Mouse (Mus musculus): Measurements from ENCODE around the gene Arih1. TPM values are rescaled to one million over a fixed set of nuclear protein-coding genes. Genes with fewer than 3 reads are reported as not detected.

Gene Arih1
- 3.4 and 4.1 TPM in 2 replicates for polyA plus RNA-seq (2015; fragmentation: Nextera tagmentation; extraction: Ambion mirVana)

- peak within 1 kb of the TSS; percentile 100 for H3K27ac ChIP-seq (ENCODE audit: low read depth)
- no peaks in the 10 kb centered on the region for H3K27me3 ChIP-seq (ENCODE audit: insufficient read depth, low read length)
- H3K9me3 ChIP-seq (ENCODE audit: low read length) = no peaks in the 10 kb centered on the region
- TF ChIP-seq CTCF (IDR thresholded peaks at IDR 0.05; ENCODE audit: low read depth) = 0 out of 2 replicates have a peak, but pooled peaks have one; percentile 9
- peak; percentile 65; the same call in 1 of the 2 replicates for TF ChIP-seq EP300 (IDR thresholded peaks at IDR 0.05; ENCODE audit: low read depth)
- H3K4me3 ChIP-seq (ENCODE audit: low read depth, low read length) = peak within 1 kb of the TSS; percentile 97
- no peaks in the 10 kb centered on the region for H3K36me3 ChIP-seq (replicated peaks; ENCODE audit: insufficient read depth, low read length)
- whole genome bisulfite sequencing (ENCODE audit: insufficient replicate concordance) = under 1% methylated on average over 52 of the region's 56 CpGs
- peak; percentile 99 for DNase-seq
- peak; percentile 92 for ATAC-seq
- H3K4me1 ChIP-seq (ENCODE audit: insufficient read depth) = peaks cover 20% of the 10 kb centered on the region
- peak within 1 kb of the TSS; percentile 96 for H3K4me2 ChIP-seq (ENCODE audit: low read depth, low read length)
- H3K9ac ChIP-seq (replicated peaks) = peak within 1 kb of the TSS; percentile 99
Measured at GRCm38 (mm10) chr9:59486549-59487065, at the start of gene Arih1. TSS of gene Arih1 (minus strand) at chr9:59486618.

GRCm38 (mm10) chr9:59533889-59534288 is 47.5 kb upstream of the Arih1 start:
- 56% methylated on average over 4 of the region's 4 CpGs for WGBS (ENCODE audit: insufficient replicate concordance)

GRCm38 (mm10) chr9:59533422-59533821 is 47.0 kb upstream of the Arih1 start:
- no peak for ATAC-seq
- no peak overlapping the region for H3K9ac ChIP-seq (replicated peaks)
- H3K4me2 ChIP-seq (ENCODE audit: low read depth, low read length) = no peak overlapping the region
- WGBS (ENCODE audit: insufficient replicate concordance) = 70% methylated on average over 2 of the region's 2 CpGs
- no peak for DNase-seq
- H3K36me3 ChIP-seq (replicated peaks; ENCODE audit: insufficient read depth, low read length) = no peaks in the 10 kb centered on the region
- TF ChIP-seq EP300 (IDR thresholded peaks at IDR 0.05; ENCODE audit: low read depth) = no peak
- TF ChIP-seq CTCF (IDR thresholded peaks at IDR 0.05; ENCODE audit: low read depth) = no peak
- H3K4me3 ChIP-seq (ENCODE audit: low read depth, low read length) = no peak overlapping the region
- no peaks in the 10 kb centered on the region for H3K9me3 ChIP-seq (ENCODE audit: low read length)
- H3K4me1 ChIP-seq (ENCODE audit: insufficient read depth) = 0 out of 2 replicates have a peak, but pooled peaks cover 2% of the 10 kb centered on the region
- H3K27me3 ChIP-seq (ENCODE audit: insufficient read depth, low read length) = 0 out of 2 replicates have a peak, but pooled peaks cover 4% of the 10 kb centered on the region
- H3K27ac ChIP-seq (ENCODE audit: low read depth) = no peak overlapping the region

More at GRCm38 (mm10) chr9:59533889-59534288, 47.5 kb upstream of the Arih1 start:
- H3K9me3 ChIP-seq (ENCODE audit: low read length) = no peaks in the 10 kb centered on the region
- peak; percentile 78 for ATAC-seq
- H3K9ac ChIP-seq (replicated peaks) = no peak overlapping the region
- H3K4me1 ChIP-seq (ENCODE audit: insufficient read depth) = peaks cover 3% of the 10 kb centered on the region; the same call in 1 of the 2 replicates
- 0 out of 2 replicates have a peak, but pooled peaks cover 5% of the 10 kb centered on the region for H3K27me3 ChIP-seq (ENCODE audit: insufficient read depth, low read length)
- no peak overlapping the region for H3K4me2 ChIP-seq (ENCODE audit: low read depth, low read length)
- no peak overlapping the region for H3K27ac ChIP-seq (ENCODE audit: low read depth)
- no peak overlapping the region for H3K4me3 ChIP-seq (ENCODE audit: low read depth, low read length)
- no peaks in the 10 kb centered on the region for H3K36me3 ChIP-seq (replicated peaks; ENCODE audit: insufficient read depth, low read length)
- DNase-seq = peak; percentile 37
- TF ChIP-seq CTCF (IDR thresholded peaks at IDR 0.05; ENCODE audit: low read depth) (no peak), EP300 (IDR thresholded peaks at IDR 0.05; ENCODE audit: low read depth) (no peak)

- WGBS (ENCODE audit: insufficient replicate concordance) = 70% methylated on average over 5 of the region's 5 CpGs
- Histone ChIP-seq H3K9me3 (ENCODE audit: low read length) (no peaks in the 10 kb centered on the region), H3K4me2 (ENCODE audit: low read depth, low read length) (no peak overlapping the region), H3K9ac (replicated peaks) (no peak overlapping the region), H3K36me3 (replicated peaks; ENCODE audit: insufficient read depth, low read length) (no peaks in the 10 kb centered on the region), H3K4me3 (ENCODE audit: low read depth, low read length) (no peak overlapping the region), H3K27me3 (ENCODE audit: insufficient read depth, low read length) (no peaks in the 10 kb centered on the region), H3K4me1 (ENCODE audit: insufficient read depth) (no peaks in the 10 kb centered on the region), H3K27ac (ENCODE audit: low read depth) (no peak overlapping the region)
- ATAC-seq (no peak), DNase-seq (no peak)
- TF ChIP-seq CTCF (IDR thresholded peaks at IDR 0.05; ENCODE audit: low read depth) (no peak), EP300 (IDR thresholded peaks at IDR 0.05; ENCODE audit: low read depth) (no peak)
Measured at GRCm38 (mm10) chr9:59531645-59532044, 45.2 kb upstream of the Arih1 start.

GRCm38 (mm10) chr9:59528274-59528673 is 41.9 kb upstream of the Arih1 start:
- Histone ChIP-seq H3K27me3 (ENCODE audit: insufficient read depth, low read length) (no peaks in the 10 kb centered on the region), H3K36me3 (replicated peaks; ENCODE audit: insufficient read depth, low read length) (no peaks in the 10 kb centered on the region), H3K4me1 (ENCODE audit: insufficient read depth) (no peaks in the 10 kb centered on the region), H3K9me3 (ENCODE audit: low read length) (no peaks in the 10 kb centered on the region), H3K9ac (replicated peaks) (no peak overlapping the region), H3K27ac (ENCODE audit: low read depth) (no peak overlapping the region), H3K4me2 (ENCODE audit: low read depth, low read length) (no peak overlapping the region), H3K4me3 (ENCODE audit: low read depth, low read length) (no peak overlapping the region)
- 62% methylated on average over 2 of the region's 2 CpGs for WGBS (ENCODE audit: insufficient replicate concordance)
- TF ChIP-seq EP300 (IDR thresholded peaks at IDR 0.05; ENCODE audit: low read depth) = no peak
- ATAC-seq (no peak), DNase-seq (no peak)

- no peak overlapping the region for H3K4me3 ChIP-seq (ENCODE audit: low read depth, low read length)
- H3K9me3 ChIP-seq (ENCODE audit: low read length) = no peaks in the 10 kb centered on the region
- ATAC-seq (peak; percentile 77), DNase-seq (peak; percentile 41)
- no peak overlapping the region for H3K4me2 ChIP-seq (ENCODE audit: low read depth, low read length)
- TF ChIP-seq CTCF (IDR thresholded peaks at IDR 0.05; ENCODE audit: low read depth) (no peak; the same call in 1 of the 2 replicates), EP300 (IDR thresholded peaks at IDR 0.05; ENCODE audit: low read depth) (no peak)
- no peak overlapping the region for H3K27ac ChIP-seq (ENCODE audit: low read depth)
- H3K36me3 ChIP-seq (replicated peaks; ENCODE audit: insufficient read depth, low read length) = no peaks in the 10 kb centered on the region
- H3K9ac ChIP-seq (replicated peaks) = no peak overlapping the region
- WGBS (ENCODE audit: insufficient replicate concordance) = 74% methylated on average over 3 of the region's 3 CpGs
- no peaks in the 10 kb centered on the region for H3K27me3 ChIP-seq (ENCODE audit: insufficient read depth, low read length)
- H3K4me1 ChIP-seq (ENCODE audit: insufficient read depth) = no peaks in the 10 kb centered on the region
Measured at GRCm38 (mm10) chr9:59527580-59527979, 41.2 kb upstream of the Arih1 start.
